Mouse (Mus musculus): ENCODE data around the gene Auh.

Gene Auh

DNA sequence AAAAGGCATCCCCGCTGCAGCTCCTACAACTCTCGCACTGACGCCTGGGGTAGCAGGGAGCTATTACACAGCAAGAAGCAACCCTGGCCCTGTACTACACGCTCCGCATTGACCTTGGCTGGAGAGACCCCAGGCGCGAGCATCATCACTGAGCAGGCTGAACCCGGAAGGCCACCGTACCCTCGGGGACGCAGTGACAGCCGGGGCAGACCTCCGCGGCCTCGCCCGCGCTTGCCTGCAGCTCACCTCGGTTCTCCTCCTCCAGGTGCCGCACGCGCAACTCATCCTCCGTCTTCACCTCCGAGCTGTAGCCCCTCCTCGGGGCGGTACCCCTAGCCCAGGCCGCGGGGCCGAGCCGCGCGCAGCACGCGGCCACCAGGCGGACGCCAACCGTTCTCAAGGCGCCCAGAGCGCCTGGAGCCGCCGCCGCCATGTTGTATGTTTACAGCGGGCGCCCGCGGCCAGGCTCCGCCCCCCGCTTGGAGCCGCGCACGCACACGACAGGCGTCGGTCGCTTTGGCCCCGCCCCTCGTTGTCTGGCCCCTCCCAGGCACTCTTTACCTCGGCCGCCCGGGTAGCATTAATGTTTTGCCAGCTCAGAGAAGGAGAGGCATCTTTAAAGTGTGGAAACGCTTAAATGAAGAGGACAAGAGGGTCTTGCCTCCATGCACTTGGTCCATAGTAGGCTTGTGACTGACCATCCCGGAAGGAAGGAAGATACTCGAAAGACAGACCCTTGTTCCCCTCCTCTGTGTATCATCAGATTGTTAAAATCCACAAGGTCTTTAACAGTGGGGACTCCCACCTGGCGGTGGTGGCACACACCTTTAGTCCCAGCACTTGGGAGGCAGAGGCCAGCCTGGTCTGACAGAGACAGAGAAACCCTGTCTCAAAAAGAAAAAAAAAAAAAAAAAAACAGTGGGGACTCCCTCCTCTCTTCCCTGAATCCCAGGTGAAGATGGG, at the start of gene Auh:
Gene Auh, minus strand, starts transcription at position 473 of the 963 bp plus-strand sequence.
- DNase-seq = peak; percentile 98

DNA sequence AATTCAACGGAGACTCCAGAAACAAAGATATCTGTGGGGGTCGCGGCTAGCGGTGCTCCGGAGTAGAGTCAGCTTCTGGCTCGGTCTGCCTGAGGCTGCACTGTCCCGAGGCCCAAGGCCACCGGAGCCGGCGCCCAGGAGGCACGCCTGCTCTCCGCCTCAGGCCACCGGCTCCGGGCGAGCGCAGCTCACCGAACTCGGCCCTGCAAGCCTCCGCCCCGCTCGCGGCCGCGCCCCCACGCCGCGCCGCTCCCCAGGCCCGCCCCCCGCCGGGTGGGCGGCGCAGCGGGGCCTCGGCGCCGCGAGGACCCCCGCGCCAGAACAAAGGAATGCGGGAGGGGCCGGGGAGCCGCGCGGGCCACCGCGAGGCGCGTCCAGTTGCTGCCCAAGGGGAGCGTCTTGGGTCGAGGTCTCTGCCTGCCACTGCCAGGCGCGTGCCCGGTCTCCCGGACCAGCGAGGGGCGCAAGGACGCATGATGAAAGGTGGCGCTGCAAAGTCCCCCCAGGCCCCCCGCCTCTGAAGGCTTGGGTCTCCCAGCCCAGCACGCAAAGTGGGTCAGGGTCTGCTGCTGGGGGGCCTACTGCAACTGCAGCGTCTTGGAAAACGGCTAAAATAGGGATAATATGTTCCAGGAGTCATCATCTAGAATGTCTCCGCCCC, 49.0 kb upstream of the Auh start:
- peak; percentile 96 for DNase-seq

DNA sequence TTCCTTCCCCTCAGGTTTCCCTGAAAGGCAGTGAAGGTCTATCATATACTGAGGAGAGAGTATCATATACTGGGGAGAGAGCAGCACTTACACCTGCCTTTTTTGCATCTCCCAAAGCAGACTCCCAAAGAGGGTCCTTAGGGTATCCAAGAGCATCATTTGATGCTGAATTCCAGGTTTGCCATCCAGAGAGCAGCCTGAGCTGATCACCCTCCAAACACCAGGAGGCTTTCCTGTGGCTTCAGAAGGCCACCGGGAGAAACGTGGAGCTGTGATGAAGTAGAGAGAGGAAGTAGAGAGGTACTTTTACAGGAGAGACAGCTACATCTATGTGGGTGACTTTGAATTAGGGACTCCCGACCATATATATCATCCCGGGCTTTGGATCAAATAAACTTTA, 48.3 kb upstream of the Auh start:
- no peak for DNase-seq

DNA sequence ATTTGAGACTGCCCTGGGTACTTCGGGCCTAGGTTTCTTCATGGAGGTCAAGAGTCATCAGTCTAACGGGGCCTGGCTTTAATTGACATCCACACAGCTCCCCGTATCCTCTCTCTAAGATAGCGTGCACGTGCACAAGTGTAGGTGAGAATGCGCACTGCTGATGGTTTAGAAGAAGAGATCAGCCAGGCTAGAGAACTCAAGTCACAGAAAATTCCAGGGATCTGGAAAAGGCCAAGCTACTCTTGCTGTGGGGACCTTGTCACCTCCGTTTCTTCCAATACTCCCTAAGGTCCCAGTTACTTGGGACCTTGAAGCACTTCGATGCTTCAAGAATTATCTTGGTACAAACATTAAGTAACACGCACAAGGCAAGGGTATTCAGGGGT, 47.7 kb upstream of the Auh start:
- DNase-seq = no peak

DNA sequence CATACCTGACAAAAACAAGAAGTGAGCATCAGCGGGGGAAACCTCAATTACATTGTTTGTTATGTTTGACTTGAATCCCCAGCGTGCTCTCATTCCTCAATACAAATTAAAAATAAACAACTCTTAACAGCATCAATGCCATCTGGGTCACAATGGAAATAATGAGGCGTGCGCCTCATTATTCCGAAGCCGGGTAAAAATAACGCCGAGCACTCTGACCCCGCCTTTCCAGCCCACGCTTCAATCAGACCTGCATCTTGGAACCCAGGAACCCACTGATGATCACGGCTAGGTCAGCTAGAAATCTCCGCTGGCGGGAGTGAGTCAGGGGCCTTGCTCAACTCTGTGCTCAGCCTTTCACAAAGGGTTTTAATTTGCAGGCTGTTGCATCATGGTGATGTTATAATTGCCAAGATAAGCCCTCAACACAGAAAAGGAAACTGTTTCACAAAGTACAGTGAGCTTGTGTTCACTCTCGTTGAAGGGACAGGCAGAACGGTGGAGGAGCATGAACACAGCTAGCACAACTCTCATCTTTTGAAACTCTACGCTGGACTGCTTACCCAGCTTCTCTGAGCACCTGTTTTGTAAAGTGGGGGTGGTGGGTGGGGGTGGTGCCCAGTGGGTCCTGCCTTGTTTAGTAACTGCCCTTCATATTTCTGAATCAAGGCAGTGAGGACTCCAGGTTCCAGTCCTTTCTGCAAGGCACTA, 47.2 kb upstream of the Auh start:
- peak; percentile 96 for DNase-seq

DNA sequence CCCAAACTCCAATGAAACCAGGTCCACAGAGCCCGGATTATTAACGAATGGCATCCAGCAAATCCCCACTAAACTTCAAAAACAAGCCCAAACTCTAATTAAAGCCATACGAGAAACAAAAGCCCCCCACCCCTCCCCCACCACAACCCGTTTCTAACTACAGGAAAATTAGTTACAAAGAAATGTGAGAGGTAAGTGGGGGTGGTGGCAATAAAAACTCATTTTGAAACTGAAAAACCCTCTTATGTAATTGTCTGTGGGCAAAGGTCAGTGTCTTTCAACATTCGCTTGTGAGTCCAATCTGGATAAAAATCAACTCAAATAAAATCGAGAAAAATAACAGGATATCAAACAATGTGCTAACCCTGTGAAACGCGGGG, 46.6 kb upstream of the Auh start:
- no peak for DNase-seq

DNA sequence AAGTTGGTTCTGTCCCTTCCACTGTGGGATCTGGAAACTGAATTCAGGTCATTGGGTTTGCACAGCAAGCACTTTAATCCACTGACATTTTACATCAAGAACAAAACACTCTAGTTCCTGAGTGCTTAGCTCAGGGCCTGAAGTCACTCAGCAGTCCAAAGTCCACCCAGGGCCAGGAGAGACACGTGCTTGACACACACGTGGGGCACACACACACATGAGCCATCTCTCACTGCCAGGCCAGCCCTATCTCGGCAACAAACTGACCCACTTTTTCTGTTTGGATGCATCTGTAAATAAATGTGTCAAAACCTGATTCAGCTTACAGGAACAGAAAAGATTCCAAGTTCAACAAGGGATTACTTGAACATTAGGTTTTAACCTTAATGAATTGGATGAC, 45.2 kb upstream of the Auh start:
- DNase-seq = peak; percentile 95

DNA sequence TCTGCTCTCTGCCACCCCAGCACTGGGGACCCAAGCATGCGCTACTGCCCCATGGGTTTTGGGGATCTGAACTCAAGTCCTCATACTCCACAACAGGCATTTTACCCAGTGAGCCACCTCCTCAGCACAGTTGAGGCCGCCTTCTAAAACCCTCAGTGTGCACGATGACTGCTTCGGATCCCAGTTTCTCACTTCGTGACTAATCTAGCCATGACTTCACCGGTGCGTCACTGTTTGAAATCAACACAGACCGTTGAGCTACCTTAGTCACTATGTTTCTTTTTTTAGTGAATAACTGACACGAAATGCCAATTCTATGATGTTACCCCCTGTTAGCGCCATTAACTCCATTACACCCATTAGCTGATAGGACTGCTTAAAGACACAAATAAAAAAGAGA, 43.9 kb upstream of the Auh start:
- no peak for DNase-seq

DNA sequence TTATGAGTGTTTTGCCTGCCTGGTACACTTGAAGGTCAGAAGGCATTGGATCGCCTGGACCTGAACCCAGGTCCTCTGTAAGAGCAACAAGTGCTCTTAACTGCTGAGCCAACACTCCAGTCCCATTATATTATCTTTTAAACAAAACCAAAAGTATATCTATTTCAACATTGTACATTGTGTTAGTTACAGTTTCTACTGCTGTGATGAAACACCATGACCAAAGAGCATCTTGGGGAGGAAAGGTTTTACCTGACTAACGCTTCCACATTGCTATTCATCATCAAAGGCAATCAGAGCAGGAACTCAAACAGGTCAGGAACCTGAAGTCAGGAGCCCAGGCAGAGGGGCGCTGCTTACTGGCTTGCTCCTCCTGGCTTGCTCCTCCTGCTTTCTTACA, 43.1 kb upstream of the Auh start:
- DNase-seq = no peak

DNA sequence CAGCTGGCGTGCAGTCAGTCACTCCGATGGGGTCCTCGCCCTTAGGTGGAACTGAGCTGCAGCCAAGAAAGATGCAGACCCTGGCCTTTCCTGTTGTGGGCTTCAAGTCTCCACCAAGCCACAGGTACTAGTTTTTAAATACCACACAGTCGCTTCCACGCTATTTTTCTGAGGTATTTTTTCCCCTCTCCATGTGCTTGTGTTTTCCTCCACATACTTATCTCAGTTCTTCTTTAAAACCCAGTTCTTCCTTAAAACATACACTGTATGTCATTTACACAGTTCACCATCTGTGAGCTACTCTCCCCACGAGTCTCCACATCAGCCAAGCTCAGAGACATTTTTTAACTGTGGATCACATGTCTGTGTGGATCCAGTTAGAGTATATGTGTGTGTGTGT, 41.4 kb upstream of the Auh start:
- DNase-seq = no peak

DNA sequence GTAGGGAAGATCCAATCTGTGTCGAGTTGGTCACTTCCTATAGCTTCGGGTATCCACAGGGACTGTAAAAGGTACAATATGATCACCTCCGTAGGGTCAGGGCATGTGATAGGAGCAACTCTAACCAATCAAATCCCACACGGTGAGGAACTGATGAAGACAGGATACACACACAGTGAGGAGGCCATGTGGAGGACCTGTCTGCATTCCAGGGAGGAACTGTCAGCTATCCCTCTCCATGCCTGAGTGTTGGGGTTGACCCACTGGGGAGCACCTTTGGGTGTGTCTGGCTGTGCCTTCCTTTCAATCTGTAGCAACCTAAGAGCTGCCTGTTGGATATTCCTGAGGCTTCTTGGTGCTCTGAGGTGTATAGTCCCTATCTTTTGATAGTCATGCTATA, 33.4 kb upstream of the Auh start:
- DNase-seq = no peak

DNA sequence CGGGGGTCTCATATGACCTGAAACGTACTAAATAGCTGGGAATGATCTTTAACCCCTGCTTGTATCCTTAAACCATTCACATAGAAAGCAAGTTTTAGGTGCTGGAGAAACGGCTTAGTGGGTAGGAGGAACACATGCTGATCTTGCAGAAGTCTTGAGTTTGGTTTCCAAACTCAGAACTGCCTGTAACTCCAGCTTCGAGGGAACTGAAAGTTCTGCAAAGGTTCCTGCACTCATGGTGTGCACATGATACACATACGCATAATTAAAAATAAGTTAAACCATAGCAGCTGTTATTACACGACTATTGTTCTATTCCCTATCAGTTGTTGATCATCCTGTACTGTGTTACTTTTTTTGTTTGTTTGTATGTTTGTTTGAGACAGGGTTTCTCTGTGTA, 32.9 kb upstream of the Auh start:
- no peak for DNase-seq

DNA sequence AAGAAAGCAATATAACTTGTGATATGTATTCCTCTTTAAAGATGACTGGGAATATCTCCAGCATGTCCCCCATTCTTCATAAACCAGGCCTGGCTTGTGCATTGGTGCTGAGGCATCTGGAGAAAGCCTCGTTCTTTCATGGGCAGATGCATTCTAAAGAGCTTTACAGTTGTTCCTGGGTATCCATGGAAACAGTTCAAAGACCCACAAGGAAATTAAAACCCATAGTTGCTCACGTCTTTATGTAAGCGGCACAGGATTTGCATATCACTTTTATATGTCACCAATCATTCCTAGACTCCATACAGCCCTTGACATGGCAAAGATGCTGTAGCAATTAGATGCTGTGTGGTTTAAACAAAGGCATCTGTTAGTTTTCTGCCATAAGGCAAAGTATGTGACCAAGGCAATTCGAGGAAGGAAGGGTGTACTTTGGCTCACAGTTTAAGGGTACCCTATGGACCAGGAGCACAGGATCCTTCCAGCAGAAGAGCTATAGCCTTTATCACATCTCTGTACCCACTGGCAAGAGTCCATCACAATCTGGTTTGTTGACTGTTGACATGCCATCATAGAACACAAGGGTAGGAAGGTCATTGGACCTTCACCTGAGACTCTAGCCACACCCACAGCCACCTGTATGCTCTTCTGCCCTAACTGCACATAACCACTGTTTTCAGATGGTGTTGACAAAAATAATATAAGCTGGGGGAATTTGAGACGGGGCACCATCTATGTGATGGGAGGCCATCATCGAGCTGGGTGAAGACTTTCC, 24.5 kb upstream of the Auh start:
- DNase-seq = no peak

DNA sequence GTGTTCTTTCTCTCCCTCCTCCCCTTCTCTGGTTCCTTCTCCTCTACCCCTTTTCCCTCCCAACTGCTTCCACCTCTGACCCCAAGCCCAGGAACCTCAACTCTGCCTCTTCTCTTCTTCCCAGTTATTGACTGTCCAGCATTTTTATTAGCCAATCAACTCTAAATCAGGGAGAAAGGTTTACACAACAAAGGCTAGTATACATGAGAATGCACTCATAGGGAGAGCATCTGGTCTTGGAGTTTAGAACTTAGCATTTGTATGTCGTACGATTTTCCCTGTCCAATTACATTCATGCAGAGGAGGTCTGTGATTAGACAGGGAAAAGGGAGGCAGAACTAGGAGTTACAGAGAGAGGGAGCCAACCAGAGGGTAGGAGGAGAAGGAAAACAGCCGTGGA, 19.7 kb upstream of the Auh start:
- DNase-seq = no peak

DNA sequence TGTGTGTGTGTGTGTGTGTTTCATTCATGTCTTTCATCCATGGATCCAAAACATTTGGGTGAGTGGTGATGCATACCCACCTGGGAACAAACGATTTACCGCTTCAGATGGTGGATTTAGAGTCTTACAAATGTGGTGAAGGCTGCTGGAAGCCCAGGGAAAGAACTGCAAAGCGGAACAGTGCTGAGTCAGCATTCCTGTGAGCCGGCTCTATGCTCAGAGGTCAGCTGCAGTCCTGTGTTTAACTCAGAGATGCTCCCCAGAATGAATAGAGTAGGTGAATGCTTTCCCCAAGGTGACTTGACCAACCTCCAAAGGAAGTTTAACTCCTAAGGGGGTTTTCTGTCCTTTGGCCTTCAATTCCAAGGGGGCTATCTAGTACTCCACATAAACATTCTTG, 18.1 kb upstream of the Auh start:
- DNase-seq = no peak

DNA sequence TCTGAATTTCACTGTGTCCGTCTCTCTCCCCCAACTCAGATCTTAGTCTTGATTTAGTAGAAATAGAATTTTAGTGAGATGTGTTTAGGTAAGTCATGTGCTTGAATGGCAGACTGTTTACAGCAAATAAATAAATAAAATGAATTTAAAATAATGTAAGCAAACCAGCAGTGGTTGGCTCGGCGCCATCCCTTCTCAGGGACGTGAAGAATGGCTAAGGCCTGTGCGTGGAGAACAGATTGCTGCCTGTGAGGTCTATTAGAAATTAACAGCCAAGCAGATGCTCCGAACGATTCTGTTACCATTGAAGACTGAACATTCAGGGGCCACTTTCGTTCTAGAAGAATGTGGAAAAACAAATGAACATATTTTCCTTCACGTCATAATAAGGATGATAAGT, 16.3 kb upstream of the Auh start:
- no peak for DNase-seq

DNA sequence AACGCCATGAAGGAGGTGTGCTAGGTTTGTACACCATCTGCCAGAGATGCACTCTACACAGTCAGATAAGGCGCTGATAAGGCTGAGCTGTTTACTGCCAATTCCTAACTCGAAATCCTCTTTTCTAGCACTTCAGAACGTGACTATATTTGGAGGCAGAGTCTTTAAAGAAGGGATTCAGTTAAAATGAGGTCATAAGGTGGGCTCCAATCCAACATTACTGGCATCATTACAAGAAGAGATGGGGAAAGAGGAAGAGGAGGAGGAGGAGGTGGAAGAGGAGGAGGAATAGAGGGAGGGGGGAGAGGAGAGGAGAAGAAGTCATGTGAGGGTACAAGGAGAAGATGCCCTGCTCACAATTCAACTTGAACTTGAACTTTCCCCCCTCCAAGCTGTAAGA, 14.6 kb upstream of the Auh start:
- DNase-seq = no peak

DNA sequence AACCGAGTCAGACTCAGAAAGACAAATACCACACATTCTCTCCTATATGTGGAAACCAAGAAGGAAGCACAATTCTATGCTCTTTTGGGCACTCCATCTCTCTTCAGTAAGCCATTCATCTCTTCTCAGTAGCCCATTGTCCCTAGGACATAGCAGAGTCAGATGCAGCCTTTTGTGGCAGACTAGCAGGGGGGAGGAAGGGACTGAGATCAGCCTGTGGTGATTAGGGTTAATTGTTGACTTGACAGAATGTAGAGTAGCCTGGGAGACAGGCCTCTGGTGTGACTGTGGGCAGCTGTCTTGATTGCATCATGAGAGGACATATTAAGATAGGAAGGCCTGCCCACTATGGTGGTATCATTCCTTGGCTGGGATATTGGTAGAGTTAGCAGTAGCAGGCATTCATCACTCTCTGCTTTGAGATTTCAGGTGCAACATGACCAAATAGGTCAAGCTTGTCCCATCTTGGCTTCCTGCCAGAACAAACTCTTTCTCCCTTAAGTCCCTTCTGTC, 13.5 kb upstream of the Auh start:
- DNase-seq = no peak

DNA sequence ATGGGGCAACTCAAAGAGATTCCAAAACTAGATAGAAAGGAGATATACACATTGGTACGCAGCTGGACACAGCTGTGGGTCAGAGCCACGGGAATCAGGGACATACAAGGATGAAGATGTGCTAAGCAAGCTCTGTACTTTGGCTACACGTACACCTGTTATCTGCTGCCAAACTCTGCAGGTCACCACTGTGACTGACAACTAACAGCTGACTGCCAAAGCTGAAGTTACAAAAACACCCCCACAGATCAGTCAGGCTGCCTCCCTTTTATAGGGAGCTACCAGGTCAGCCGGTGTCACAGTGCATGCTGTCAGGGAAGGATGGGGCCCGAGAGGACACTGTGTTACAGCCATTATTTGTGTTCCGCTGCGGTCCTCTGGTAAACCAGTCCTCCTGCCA, 11.5 kb upstream of the Auh start:
- no peak for DNase-seq

DNA sequence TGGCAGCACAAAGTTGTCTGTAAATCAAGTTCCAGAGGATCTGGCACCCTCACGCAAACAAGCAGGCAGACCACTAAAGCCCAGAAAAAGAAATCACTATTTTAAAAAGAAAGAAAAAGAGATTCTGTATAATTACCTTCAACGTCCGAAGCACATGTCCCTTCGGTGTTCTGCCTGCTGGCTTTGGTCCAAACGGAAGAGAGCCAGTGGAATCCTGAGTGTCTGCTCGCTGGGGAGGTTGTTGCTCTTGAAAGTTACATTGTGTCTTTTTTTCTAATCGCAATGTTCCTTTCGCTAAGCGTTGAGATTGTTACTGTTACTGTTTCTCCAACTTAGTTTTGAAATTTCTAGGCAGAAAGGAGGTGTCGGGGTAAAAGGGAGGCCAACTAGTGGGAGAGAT, 1.1 kb upstream of the Auh start:
- DNase-seq = no peak

DNA sequence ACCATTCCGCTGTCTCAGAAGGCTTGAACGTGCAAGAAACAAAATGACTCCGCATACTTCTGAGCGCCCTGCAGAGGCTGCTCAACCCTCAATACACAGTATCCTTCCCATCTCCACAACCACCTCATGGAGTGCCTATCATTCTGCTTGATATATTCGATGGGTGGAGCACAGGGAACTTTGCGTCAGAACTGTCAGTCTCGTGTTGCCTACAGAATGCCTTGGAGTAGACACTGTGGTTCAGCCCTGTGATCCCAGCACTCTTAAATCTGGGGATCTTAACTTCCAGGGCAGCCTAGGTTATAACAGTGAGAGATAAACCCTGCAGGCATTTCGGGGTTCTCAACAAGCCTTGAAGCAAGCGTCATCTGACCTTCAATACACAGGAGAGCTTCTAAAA, 1.1 kb downstream of the Auh start:
- no peak for DNase-seq

DNA sequence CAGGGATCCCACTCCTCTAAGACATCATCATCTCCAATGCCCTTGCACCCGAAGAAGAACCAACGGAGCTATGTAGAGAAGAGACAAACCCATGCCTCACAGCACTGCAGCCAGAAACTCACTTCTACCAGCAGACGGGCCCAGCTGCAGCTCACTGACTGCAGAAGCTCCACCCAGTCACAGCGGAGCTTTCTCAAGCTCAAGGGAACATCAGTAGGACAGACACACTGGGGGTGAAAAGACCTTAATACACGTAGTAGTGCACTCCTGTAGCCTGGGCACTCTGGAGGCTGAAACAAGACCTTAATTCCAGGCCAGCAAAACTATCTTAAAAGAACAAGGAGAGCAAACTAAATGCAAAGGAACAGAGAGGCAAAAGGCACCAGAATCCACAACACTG, 5.0 kb downstream of the Auh start:
- no peak for DNase-seq

DNA sequence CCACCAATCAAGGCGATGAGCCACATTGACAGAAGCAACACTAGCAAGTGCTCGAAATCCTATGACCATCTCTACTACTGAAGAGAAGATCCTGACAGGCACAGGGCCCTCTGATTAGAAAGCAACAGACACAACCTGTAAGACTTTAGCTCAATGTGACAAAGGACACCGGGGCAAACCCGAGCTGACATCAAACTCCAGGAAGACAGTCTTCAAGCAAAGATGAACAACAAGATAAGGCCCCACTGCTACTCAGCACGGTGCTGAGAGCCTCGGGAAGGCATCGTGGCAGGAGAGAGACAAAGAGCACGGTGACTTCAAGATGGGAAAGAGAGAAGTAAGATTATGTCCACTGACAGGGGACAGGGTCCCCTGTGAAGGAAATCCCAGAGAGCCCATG, 7.5 kb downstream of the Auh start:
- DNase-seq = no peak

Measured in heart, adult 11 months (tissue).